Mouse (Mus musculus): ENCODE data around the gene Plgrkt. TPM values are rescaled to one million over a fixed set of nuclear protein-coding genes. Genes with fewer than 3 reads are reported as not detected.
"Not testable (repeated sequence)": the region's sequence is repeated elsewhere in the genome, so short reads cannot be mapped to it uniquely, and the experiment has no call there.

Plgrkt gene
- 10 to 100 TPM; 29.8 to 30.6 TPM for total RNA-seq (2021)

- DNase-seq: peak; percentile 77
Observed at GRCm38 (mm10) chr19:29366969-29367622, at the start of gene Plgrkt, which contains the start of gene Cd274. TSS of gene Plgrkt (minus strand) at chr19:29367390. TSS of gene Cd274 (plus strand) at chr19:29367455.

GRCm38 (mm10) chr19:29416393-29416902, 49.3 kb upstream of the Plgrkt start:
- no peak for DNase-seq

- not testable (repeated sequence) for DNase-seq
Observed at GRCm38 (mm10) chr19:29414917-29415316, 47.7 kb upstream of the Plgrkt start.

- no peak for DNase-seq
Observed at GRCm38 (mm10) chr19:29414513-29414912, 47.3 kb upstream of the Plgrkt start.

- DNase-seq: peak; percentile 27
Observed at GRCm38 (mm10) chr19:29412476-29413420, 45.6 kb upstream of the Plgrkt start.

- no peak for DNase-seq
Observed at GRCm38 (mm10) chr19:29410619-29411018, 43.4 kb upstream of the Plgrkt start, which contains the start of gene Pdcd1lg2. TSS of gene Pdcd1lg2 (plus strand) at chr19:29410919.

GRCm38 (mm10) chr19:29406042-29407017, 39.1 kb upstream of the Plgrkt start:
- DNase-seq: no peak

GRCm38 (mm10) chr19:29405388-29405787, 38.2 kb upstream of the Plgrkt start:
- no peak for DNase-seq

GRCm38 (mm10) chr19:29403251-29403650, 36.1 kb upstream of the Plgrkt start:
- DNase-seq: no peak

- no peak for DNase-seq
Observed at GRCm38 (mm10) chr19:29402621-29403020, 35.4 kb upstream of the Plgrkt start.

- DNase-seq: no peak
Observed at GRCm38 (mm10) chr19:29400466-29400865, 33.3 kb upstream of the Plgrkt start.

- DNase-seq: no peak
Observed at GRCm38 (mm10) chr19:29399786-29400185, 32.6 kb upstream of the Plgrkt start.

- DNase-seq: no peak
Observed at GRCm38 (mm10) chr19:29396353-29396752, 29.2 kb upstream of the Plgrkt start.

GRCm38 (mm10) chr19:29394721-29395120, 27.5 kb upstream of the Plgrkt start:
- DNase-seq: no peak

- no peak for DNase-seq
Observed at GRCm38 (mm10) chr19:29393333-29393732, 26.1 kb upstream of the Plgrkt start.

GRCm38 (mm10) chr19:29391279-29391678, 24.1 kb upstream of the Plgrkt start:
- no peak for DNase-seq

- DNase-seq: no peak
Observed at GRCm38 (mm10) chr19:29390483-29390882, 23.3 kb upstream of the Plgrkt start.

- no peak for DNase-seq
Observed at GRCm38 (mm10) chr19:29388818-29389217, 21.6 kb upstream of the Plgrkt start.

GRCm38 (mm10) chr19:29385822-29386221, 18.6 kb upstream of the Plgrkt start:
- DNase-seq: no peak

- no peak for DNase-seq
Observed at GRCm38 (mm10) chr19:29384994-29385393, 17.8 kb upstream of the Plgrkt start.

GRCm38 (mm10) chr19:29384412-29384811, 17.2 kb upstream of the Plgrkt start:
- no peak for DNase-seq

- DNase-seq: no peak
Observed at GRCm38 (mm10) chr19:29383368-29383767, 16.2 kb upstream of the Plgrkt start.

Data from heart, postnatal 4 days (tissue).